Mouse (Mus musculus) right cerebral cortex, postnatal 10 days (tissue): Measurements from ENCODE around the gene Tmtc1.

Source experiments
- DNase-seq, 2 experiments: peaks; one replicate each; pipeline ENCODE4 v3.0.0; 2021; ENCODE audit warnings: low spot score in 2 of 2

The Tmtc1 gene

GRCm38 (mm10) chr6:148315571-148316080 is 128.6 kb downstream of the Tmtc1 start:
- DNase-seq, result no peak

DNA sequence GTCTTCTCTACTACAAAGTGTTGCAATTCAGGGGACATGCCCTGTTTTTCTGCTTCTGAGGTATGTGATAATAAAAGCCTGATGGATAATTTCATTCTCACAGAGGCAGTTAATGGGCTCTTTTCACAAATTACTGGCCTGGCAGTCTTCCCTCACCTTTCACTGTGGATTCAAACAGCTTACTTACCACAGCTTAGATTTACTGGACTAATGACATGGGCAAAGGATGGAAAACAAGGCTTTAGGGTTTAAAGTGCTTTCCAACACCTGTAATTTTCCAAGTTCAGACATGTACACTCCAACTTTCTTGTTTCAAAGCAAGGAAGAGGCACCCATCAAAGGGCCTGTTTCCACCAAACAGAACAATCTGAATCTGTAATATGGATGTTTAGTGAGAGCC is 129.1 kb downstream of the Tmtc1 start:
- no peak for DNase-seq

DNA sequence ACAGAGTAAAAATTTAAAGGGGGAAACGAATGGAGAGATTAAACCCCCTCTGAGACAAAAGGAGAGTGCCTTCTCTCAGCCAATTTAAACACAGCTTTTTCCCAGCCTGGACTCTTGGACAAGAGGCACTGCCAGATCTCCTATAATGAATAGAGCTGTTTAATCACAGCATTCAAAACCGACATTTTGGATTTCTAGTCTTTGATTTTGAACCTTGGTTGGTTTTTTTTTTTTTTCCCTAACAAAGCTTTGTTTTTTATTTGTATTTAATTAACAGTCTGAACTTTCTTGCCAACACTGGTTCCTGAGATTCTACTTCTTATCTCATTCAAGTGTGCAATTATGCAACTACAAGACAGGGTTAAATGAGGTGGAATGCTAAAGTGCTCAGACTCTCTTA is 133.2 kb downstream of the Tmtc1 start:
- DNase-seq, result no peak

DNA sequence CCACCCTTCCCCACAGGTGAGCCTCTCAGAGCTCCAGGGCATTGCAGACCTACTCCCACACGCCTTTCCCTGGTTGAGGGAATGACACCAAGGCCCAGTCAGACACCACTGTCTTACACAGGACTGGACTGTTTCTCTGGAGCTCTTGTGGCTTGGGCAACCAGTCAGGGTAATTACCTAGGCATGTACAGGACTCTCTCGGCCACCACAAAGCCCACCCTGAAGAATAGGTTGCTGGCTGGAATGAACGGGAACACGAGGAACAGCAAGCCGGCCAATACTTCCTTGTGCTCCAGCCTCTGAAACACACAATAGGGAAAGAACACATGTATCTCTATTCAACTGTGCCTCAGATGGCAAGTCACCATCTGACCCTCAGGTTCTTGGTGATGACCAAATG is 138.4 kb downstream of the Tmtc1 start:
- no peak for DNase-seq

DNA sequence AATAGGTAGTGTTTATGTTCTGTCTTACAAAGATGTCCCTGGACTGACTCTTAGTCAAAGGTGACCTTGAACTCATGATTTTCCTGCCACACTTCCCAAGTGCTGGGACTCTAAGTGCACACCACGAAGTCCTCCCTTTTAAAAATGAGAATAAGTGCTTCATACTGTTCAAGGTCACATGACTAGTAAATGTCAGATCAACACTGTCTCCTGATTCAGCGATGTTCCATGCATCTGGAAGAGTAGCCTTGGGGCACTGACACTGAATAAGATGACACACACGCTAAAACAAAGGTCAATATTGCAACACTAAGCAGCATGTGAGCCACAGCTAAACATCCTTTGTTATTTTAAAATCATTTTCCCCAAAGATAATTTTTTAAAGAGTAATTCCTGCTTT is 139.0 kb downstream of the Tmtc1 start:
- DNase-seq, result no peak

GRCm38 (mm10) chr6:148302261-148302660 is 141.9 kb downstream of the Tmtc1 start:
- DNase-seq, result no peak

DNA sequence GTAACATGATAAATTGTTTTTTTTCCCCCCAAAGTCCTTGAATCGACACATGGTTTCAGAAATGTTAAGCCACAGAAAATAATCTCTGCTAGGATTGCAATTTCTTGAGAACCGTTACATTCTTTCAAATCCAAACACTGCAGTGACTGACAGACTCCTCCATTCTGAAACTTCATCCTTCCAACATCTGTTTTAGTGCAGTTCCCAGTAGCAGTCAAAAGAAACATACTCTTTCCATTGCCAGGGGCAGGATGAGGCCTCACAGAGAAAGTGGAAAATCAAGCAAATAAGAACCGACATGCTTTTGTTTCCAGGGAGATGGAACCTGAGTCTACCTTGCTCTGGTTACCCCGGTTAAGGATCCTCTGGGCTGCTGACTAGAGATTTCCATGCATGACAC is 147.1 kb downstream of the Tmtc1 start:
- no peak for DNase-seq

DNA sequence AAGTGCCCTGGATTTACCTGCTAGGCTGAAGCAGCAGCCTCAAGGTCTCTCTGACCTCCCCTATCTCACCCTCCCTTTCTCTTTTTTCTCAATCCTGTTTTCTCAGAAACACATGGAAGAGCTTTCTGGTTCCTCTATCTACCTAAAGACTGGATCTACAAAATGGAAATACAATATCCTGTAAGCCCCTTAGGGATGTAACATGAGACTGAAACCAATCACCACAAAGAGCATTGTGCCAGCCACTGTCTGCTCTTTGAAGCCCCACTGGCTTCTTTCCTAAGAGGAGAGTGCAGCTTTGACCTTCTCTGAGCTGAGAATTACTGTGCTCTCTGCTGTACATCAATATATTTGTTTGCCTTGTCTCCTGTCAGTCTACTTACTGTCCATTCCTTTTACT is 147.8 kb downstream of the Tmtc1 start:
- DNase-seq, result no peak

DNA sequence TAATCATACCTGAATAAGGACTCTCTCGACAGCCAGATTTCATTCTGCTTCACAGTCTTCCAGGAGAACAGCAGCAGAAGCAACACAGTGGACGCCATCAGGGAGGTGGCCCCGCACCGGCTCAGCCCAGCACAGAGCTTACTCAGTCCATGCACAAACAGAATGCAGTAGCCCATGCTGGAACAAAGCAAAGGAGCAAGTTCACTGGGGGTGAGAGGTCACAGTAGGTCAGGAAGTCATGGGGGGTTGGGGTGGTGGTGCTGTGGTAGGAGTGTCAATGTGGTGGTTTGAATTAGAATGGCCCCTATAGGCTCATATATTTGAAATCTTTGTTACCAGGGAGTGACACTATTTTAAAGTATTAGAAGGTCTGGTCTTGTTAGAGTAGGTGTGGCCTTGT is 149.7 kb downstream of the Tmtc1 start:
- DNase-seq, result no peak

DNA sequence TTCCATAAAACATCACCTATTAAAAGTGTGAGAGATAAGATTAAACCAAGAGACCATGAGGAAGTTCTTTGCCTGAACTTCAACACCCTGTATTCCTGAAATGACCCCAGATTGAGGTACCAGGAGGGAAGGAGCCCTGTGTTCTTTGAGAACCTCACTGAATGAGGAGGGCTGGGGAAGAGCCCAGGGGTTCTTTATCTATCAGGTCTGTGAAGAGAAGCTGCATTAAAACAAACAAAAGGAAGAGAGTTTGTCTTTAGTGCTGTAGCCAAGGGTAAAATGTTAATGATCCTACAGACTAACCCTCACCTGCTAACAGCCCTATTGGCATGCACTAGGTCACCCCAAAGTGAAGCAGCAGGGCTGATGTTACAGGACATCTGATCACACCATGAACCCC is 153.3 kb downstream of the Tmtc1 start:
- no peak for DNase-seq

GRCm38 (mm10) chr6:148283224-148283881 is 160.8 kb downstream of the Tmtc1 start:
- no peak for DNase-seq

DNA sequence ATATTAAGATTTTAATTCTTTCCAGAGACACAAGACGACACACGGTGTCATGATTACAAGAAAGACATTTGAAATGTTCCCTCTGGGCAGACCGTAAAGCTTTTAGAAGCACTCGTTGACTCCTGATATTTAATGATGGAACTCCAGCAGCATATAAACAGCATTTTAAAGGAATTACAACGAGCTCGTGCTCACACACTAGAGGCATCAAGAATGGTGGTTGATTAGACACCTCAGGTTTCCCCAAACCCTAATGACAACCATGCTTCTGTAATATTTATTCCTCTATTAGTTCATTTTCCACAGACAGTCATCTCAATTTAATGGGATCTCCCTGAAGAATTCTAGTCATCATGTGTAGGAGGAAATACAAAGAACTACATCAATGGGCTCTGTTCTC is 164.9 kb downstream of the Tmtc1 start:
- DNase-seq, result no peak

DNA sequence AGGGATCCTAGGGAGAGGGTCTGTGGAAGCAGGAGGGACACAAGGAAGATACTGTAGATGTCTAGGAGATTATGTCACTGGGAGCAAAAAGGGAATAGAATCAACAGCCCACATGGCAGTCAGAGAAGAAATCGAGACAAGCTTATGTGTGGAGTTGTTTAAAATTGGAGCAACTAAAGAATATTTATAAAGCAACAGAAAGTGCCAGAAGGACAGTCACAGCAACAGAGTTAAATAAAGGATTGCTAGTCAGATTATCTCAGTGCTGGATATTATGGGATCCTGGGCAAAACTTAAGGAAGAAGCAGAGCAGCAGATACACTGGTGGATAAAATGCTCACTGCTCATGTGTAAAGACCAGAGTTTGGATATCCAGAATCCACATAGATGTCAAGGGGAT is 167.8 kb downstream of the Tmtc1 start:
- no peak for DNase-seq

GRCm38 (mm10) chr6:148275046-148275445 is 169.1 kb downstream of the Tmtc1 start:
- no peak for DNase-seq

DNA sequence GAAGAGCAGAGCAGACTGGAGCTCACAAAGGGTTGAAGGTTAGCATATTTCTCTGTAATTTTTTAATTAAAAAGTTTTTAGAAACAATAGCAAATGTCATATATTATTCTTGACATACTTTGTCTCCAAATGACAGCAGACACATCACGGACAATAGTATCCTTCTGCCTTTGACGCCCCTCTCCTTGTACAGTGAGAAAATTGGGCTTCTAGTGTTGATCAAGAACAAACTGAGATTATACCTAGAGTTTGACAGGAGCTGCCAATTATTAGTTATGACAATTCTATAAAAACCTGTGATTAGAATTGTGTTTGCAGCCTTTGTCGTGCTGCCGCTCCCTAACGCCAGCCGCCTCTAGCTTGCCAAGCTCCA is 183.5 kb downstream of the Tmtc1 start:
- no peak for DNase-seq

- peak in 1 of 2 experiments; percentile 35 for DNase-seq
Measured at GRCm38 (mm10) chr6:148259979-148260728, 184.0 kb downstream of the Tmtc1 start.

GRCm38 (mm10) chr6:148259074-148259473 is 185.1 kb downstream of the Tmtc1 start:
- no peak for DNase-seq

DNA sequence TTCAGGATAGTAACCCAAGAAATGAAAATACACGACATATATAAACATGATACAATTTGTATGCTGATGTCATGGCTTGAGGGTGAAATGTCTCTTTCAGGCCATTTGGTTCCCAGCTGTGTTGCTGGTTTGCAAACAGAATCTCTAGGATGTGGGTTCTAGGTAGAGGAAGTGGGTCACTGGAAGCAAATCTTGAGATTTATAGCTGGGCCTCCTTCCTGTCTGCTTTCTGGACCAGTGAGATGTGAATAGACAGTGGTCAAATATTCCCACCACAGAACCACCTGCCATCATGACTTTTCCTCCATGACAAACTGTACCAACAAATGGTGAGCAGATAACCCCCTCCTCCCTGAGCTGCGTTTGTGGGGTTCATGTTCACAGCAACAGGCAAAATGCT is 186.4 kb downstream of the Tmtc1 start:
- DNase-seq, result no peak

DNA sequence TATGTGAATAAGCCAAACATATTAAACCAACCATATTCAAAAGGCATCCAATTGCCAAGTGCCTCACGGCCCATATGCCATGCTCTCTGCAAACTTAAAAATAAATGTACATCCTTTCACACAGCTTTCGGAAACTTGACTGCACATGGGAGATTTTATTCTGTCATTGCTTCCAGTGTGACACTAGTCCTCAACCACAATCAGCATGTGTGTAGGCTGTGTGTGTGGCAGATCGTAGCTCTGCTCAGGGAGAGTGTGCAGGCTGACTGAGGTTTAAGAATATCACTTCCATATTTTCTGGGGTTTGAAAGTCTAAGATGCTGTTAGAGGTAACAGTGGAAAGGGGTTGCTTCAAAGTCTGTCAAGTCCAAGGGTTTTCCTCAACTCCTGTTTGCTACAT is 188.1 kb downstream of the Tmtc1 start:
- DNase-seq, result peak in 1 of 2 experiments; percentile 44

DNA sequence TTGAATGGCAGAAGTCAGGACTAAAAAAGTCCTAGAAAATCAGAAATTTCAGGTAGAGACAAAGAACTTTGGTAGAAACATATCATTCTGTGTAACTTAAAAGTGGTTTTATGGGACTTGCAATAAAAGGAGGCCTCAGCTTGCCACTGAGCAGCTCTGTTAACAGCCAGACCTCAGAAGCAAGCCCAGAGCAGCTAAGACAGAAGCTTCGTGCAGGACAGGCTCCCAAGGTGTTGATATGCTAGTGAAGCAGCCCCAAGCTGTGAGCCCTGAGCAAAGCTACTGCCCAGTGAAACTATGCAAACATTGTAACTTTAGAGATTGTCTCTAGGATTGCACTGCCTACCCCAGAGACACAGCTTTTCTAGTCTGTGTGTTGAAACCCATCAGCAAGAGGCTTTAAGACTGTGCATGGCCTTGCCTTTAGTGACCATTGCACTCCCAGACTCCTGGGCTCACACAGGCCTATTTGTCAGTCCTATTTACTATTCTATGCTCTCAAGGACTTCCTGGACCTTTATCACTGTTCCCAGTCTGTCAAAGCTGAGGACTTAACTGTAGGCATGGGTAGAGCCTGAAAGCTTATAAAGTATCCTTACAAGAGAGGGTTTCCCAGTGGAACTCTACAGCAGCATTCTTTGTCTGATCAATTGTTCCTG is 188.7 kb downstream of the Tmtc1 start:
- DNase-seq, result no peak

- no peak for DNase-seq
Measured at GRCm38 (mm10) chr6:148249221-148249620, 195.0 kb downstream of the Tmtc1 start.

DNA sequence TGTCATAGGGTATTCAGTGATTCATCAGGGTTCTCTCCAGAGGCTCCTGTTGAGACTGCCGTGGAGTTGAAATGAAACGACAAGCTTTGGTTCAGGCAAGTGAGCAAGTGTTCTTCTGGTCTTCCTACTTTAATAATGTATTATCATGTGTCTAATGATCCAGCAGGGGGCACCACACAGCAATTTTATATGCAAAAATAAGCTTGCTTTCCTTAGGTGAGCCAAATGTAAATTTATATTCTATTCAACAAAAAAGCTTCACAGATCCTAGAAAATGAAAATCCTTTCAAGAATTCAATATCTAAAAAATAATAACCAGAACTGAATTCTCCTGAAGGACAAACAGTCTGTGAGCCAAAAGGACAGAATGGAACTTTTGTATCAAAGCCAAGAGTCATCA is 195.6 kb downstream of the Tmtc1 start:
- DNase-seq, result peak; percentile 61 to 69

GRCm38 (mm10) chr6:148246544-148246943 is 197.6 kb downstream of the Tmtc1 start:
- DNase-seq, result no peak
